Mouse (Mus musculus) lung, embryonic 16.5 days (tissue): ENCODE data around the gene Tdo2. TPM values are rescaled to one million over a fixed set of nuclear protein-coding genes. Genes with fewer than 3 reads are reported as not detected.
A peak's percentile ranks its signal among the peaks of the same experiment; 100 is the strongest.

Experiments
- ATAC-seq: fragments of 200-750 bp; cut with Nextera tagmentation; 2 replicates; pipeline ENCODE4 v1.8.0; 2017; ENCODE audit warnings: low read depth, mild to moderate bottlenecking, moderate library complexity
- H3K27ac ChIP-seq: fragments of 300-500 bp; sonication (generic); 2 replicates; pipeline ENCODE4 v1.5.1; 2014; ENCODE audit warnings: mild to moderate bottlenecking, control low read depth, low read length
- H3K27me3 ChIP-seq: fragments of 300-500 bp; sonication (generic); 2 replicates; pipeline ENCODE4 v1.6.1; 2014; ENCODE audit warnings: low read depth, low read length, mixed read lengths; ENCODE audit not compliant: control insufficient read depth, insufficient read depth
- H3K36me3 ChIP-seq: fragments of 300-500 bp; sonication (generic); 2 replicates; pipeline ENCODE4 v1.6.1; 2014; ENCODE audit warnings: low read length; ENCODE audit not compliant: control insufficient read depth, insufficient read depth
- H3K4me1 ChIP-seq: fragments of 300-500 bp; sonication (generic); replicated peaks from 2 replicates; pipeline ENCODE4 v1.6.1; 2014; ENCODE audit warnings: low read length, mixed read lengths; ENCODE audit not compliant: control insufficient read depth, insufficient read depth
- H3K4me2 ChIP-seq: fragments of 300-500 bp; sonication (generic); 2 replicates; pipeline ENCODE4 v1.6.1; 2014; ENCODE audit warnings: low read depth, low read length, control low read depth
- H3K4me3 ChIP-seq: fragments of 300-500 bp; sonication (generic); 2 replicates; pipeline ENCODE4 v1.5.1; 2014; ENCODE audit warnings: mild to moderate bottlenecking, low read length, control low read depth
- H3K9ac ChIP-seq: fragments of 300-500 bp; sonication (generic); 2 replicates; pipeline ENCODE4 v1.6.1; 2014; ENCODE audit warnings: low read length, control low read depth
- H3K9me3 ChIP-seq: fragments of 300-500 bp; sonication (generic); 2 replicates; pipeline ENCODE4 v1.6.1; 2016; ENCODE audit warnings: low read length; ENCODE audit not compliant: control insufficient read depth
- WGBS: fragments of 180-500 bp; shearing (Covaris S2); extraction: QIAGEN DNeasy Blood & Tissue Kit; methylation state at CpG from one replicate; pipeline ENCODE4 v1.1.7; 2014; 5-methylcytosine and 5-hydroxymethylcytosine counted together
- polyA plus RNA-seq: library from polyadenylated mRNA; unstranded; fragments of >200 nt; fragmentation: Nextera tagmentation; extraction: Ambion mirVana; gene quantifications from 2 replicates; pipeline ENCODE4 v1.2.1, GENCODE M21; 2015

Tdo2 gene
- polyA plus RNA-seq, 1 experiment from 2014 or later, result 2.6 TPM

DNA sequence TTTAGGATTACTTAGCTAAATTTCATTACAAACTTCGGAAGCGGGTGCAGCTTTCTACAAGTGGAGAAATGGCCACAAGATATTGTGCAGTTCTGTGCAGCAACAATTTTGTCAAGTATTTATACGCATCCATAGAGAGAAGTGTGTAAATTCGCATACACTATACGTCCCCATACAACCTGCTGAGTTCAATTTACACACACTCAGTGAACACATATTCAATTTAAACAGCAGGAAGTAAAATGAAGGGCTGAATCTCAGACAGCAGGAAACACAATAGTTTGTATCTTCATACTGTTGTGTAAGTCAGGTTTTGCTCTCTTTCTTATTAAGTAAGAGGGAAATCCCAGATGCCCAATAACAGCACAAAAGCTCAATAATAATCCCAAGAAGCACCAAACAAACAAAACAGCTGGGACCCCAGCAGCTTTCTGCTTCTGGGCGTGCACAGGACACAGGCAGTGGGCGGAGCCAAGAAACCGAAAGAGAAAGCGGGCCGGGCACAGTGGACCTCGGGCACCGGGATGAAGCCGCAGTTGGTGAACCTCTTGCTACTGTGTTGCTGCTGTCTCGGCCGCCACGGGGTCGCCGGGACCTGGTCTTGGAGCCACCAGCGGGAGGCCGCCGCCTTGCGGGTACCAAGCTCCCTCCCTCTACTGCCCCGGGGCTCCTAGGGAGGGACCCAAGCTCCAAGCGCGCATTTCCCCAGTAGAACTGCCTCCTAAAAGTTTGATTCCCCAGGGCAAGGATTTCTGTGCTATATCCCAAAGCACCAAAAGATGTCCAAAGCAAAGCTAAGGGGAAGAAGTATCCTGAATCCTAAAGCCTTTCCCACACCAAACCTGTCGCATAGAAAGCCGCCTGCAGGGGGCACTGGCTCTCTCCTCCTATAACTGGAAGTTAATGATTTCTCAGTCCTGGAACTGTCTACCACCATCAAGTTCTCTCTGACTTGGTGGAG lies 43.6 kb downstream of the Tdo2 start, which contains the start of gene Ctso:
Gene Ctso (plus strand): TSS at position 461 of the 961 bp plus-strand sequence.
- Histone ChIP-seq H3K9me3 (no peaks in the 10 kb centered on the region), H3K9ac (peak within 1 kb of the TSS; percentile 94), H3K27me3 (no peaks in the 10 kb centered on the region), H3K4me2 (peak within 1 kb of the TSS; percentile 61), H3K4me3 (peak within 1 kb of the TSS; percentile 90), H3K4me1 (peaks cover 10% of the 10 kb centered on the region), H3K36me3 (no peaks in the 10 kb centered on the region), H3K27ac (peak within 1 kb of the TSS; percentile 97)
- 11% methylated on average over 27 of the region's 27 CpGs for WGBS
- peak; percentile 96 for ATAC-seq

GRCm38 (mm10) chr3:81931695-81932094 lies 44.3 kb downstream of the Tdo2 start:
- H3K4me2 ChIP-seq, result no peak overlapping the region
- 59% methylated on average over 3 of the region's 3 CpGs for WGBS
- ATAC-seq, result no peak
- H3K27ac ChIP-seq, result no peak overlapping the region
- no peak overlapping the region for H3K9ac ChIP-seq
- H3K9me3 ChIP-seq, result no peaks in the 10 kb centered on the region
- H3K4me3 ChIP-seq, result no peak overlapping the region
- H3K36me3 ChIP-seq, result no peaks in the 10 kb centered on the region
- no peaks in the 10 kb centered on the region for H3K27me3 ChIP-seq
- H3K4me1 ChIP-seq, result peaks cover 10% of the 10 kb centered on the region

DNA sequence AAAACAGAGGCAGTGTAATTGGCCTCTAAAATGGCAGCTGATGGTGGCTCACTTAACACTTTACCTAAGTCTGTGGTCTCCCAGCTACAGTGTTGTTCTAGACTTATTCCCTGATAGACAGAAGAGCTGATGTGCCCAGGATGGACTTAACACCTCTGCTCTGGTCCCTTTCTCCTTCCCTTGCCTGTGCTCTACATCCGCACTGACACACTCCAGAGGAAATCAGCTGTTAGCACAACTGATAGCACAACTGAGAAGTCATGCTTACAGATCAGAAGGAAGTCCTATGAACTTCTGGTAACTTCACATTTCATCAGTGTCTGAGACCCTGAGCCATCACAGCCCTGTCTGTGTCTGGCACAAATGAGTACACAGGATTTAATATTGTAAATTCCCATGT lies 46.9 kb downstream of the Tdo2 start:
- Histone ChIP-seq H3K4me3 (no peak overlapping the region), H3K36me3 (no peaks in the 10 kb centered on the region), H3K27ac (no peak overlapping the region), H3K9me3 (no peaks in the 10 kb centered on the region), H3K4me1 (peaks cover 10% of the 10 kb centered on the region), H3K27me3 (no peaks in the 10 kb centered on the region), H3K4me2 (no peak overlapping the region), H3K9ac (no peak overlapping the region)
- no peak for ATAC-seq
- 68% methylated on average over 1 of the region's 1 CpGs for WGBS

GRCm38 (mm10) chr3:81926764-81927325 lies 49.2 kb downstream of the Tdo2 start:
- Histone ChIP-seq H3K27me3 (no peaks in the 10 kb centered on the region), H3K36me3 (no peaks in the 10 kb centered on the region), H3K9me3 (no peaks in the 10 kb centered on the region), H3K4me1 (peaks cover 6% of the 10 kb centered on the region), H3K27ac (no peak overlapping the region), H3K4me3 (no peak overlapping the region), H3K4me2 (no peak overlapping the region), H3K9ac (no peak overlapping the region)
- 40% methylated on average over 9 of the region's 9 CpGs for WGBS
- ATAC-seq, result no peak

DNA sequence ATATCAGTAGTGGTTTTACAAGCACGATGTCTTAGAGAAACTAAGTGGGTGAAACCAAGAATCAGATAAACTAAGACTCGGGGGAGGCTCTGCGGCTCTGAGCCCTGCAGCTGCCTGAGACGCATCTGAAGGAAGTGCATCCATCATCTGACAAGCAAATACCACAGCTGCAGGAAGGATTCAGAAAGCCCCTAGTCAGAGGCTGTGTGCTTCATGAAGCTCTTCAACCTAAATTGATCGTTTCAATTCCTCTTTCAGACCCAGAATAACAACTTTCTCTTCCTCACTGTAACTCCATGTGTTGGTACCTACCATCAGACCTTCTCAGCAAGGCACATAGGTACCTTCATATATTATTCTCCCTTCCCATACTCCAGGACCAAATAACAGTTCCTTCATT lies 50.1 kb downstream of the Tdo2 start:
- peaks cover 6% of the 10 kb centered on the region for H3K4me1 ChIP-seq
- H3K9me3 ChIP-seq, result no peaks in the 10 kb centered on the region
- no peaks in the 10 kb centered on the region for H3K36me3 ChIP-seq
- H3K27me3 ChIP-seq, result no peaks in the 10 kb centered on the region
- no peak overlapping the region for H3K4me3 ChIP-seq
- no peak overlapping the region for H3K4me2 ChIP-seq
- 14% methylated on average over 5 of the region's 5 CpGs for WGBS
- ATAC-seq, result no peak
- no peak overlapping the region for H3K27ac ChIP-seq
- no peak overlapping the region for H3K9ac ChIP-seq

- 4% methylated on average over 1 of the region's 1 CpGs for WGBS
- Histone ChIP-seq H3K9me3 (no peaks in the 10 kb centered on the region), H3K4me2 (no peak overlapping the region), H3K36me3 (no peaks in the 10 kb centered on the region), H3K4me3 (no peak overlapping the region), H3K9ac (no peak overlapping the region), H3K4me1 (peaks cover 6% of the 10 kb centered on the region), H3K27ac (no peak overlapping the region), H3K27me3 (no peaks in the 10 kb centered on the region)
- no peak for ATAC-seq
These were observed 51.1 kb downstream of the Tdo2 start for GRCm38 (mm10) chr3:81924931-81925330.

DNA sequence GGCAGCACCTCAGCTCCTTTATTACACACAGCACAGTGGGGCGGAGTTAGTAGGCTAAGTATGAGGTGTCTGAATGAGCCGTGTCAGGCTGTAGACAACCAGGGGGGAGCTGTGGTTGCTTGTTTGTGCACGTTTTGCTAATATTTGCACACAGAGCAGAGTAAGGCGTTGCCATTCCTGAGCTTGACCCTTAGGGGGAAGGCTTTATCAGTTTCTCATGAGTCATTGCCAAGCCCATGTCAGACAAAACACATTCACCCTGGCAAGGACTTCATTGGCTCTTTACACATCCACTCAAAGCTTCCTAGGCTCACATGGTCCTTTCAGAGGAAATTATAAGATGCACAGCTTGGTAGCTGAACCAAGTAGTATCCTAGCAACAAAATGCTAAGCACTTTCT lies 53.1 kb downstream of the Tdo2 start:
- peak; percentile 83 for ATAC-seq

GRCm38 (mm10) chr3:81919681-81920080 lies 56.3 kb downstream of the Tdo2 start:
- H3K9me3 ChIP-seq, result no peaks in the 10 kb centered on the region
- no peak for ATAC-seq
- H3K4me3 ChIP-seq, result no peak overlapping the region
- H3K4me1 ChIP-seq, result peaks cover 6% of the 10 kb centered on the region
- H3K27ac ChIP-seq, result no peak overlapping the region
- H3K27me3 ChIP-seq, result no peaks in the 10 kb centered on the region
- H3K9ac ChIP-seq, result no peak overlapping the region
- 50% methylated on average over 3 of the region's 3 CpGs for WGBS
- H3K36me3 ChIP-seq, result no peaks in the 10 kb centered on the region
- no peak overlapping the region for H3K4me2 ChIP-seq

More for the DNA sequence above, 53.1 kb downstream of the Tdo2 start:
- no peaks in the 10 kb centered on the region for H3K9me3 ChIP-seq
- peak overlapping the region; percentile 14; the same call in 1 of the 2 replicates for H3K4me2 ChIP-seq
- H3K36me3 ChIP-seq, result no peaks in the 10 kb centered on the region
- H3K27ac ChIP-seq, result no peak overlapping the region
- H3K27me3 ChIP-seq, result no peaks in the 10 kb centered on the region
- WGBS, result 23% methylated on average over 4 of the region's 4 CpGs
- no peak overlapping the region for H3K9ac ChIP-seq
- H3K4me1 ChIP-seq, result peaks cover 6% of the 10 kb centered on the region
- no peak overlapping the region for H3K4me3 ChIP-seq

GRCm38 (mm10) chr3:81918215-81918614 lies 57.8 kb downstream of the Tdo2 start:
- ATAC-seq, result no peak
- WGBS, result 77% methylated on average over 8 of the region's 8 CpGs

More at GRCm38 (mm10) chr3:81918215-81918614, 57.8 kb downstream of the Tdo2 start:
- Histone ChIP-seq H3K27me3 (no peaks in the 10 kb centered on the region), H3K4me1 (peaks cover 5% of the 10 kb centered on the region), H3K27ac (no peak overlapping the region), H3K9ac (no peak overlapping the region), H3K9me3 (no peaks in the 10 kb centered on the region), H3K4me2 (no peak overlapping the region), H3K4me3 (no peak overlapping the region), H3K36me3 (no peaks in the 10 kb centered on the region)
